8 mouse cellular contexts compared by ENCODE assay signal in genomic region chr17:26620786-26621766, GRCm38 (mm10). TPM values are rescaled to one million over a fixed set of nuclear protein-coding genes. Genes with fewer than 3 reads are reported as not detected.
DNase-seq lines count a peak whose midpoint lies in the region; ATAC-seq and TF ChIP-seq lines count a peak whose summit lies in the region.

No protein-coding gene starts in this region.

- TF ChIP-seq CTCF in CH12.LX (conservative IDR thresholded peaks at IDR 0.05 in 1 of 2, IDR thresholded peaks at IDR 0.05 in 1 of 2; ENCODE audit: low read depth in 2 of 2, low read length in 2 of 2): no peak

- ATAC-seq in hindbrain, embryonic 16.5 days: peak; percentile 68
- peak; percentile 68; the same call in 1 of the 2 replicates for ATAC-seq in heart, embryonic 14.5 days (ENCODE audit: insufficient number of reproducible peaks, insufficient read depth, low FRiP score, low read depth)
- ATAC-seq in stomach, embryonic 15.5 days (ENCODE audit: insufficient read depth, low FRiP score, low read depth): no peak

- no peaks in the 10 kb centered on the region; the same call in 1 of the 2 replicates for H3K4me1 ChIP-seq in hindbrain, embryonic 16.5 days (ENCODE audit: control insufficient read depth, insufficient read depth, low read depth, low read length)
- no peaks in the 10 kb centered on the region for H3K4me1 ChIP-seq in hindbrain, embryonic 10.5 days (replicated peaks)
- H3K4me1 ChIP-seq in CH12.LX (ENCODE audit: control insufficient read depth in 1 of 2, insufficient read depth in 2 of 2): peaks cover 11 to 55% of the 10 kb centered on the region in 2 experiments; a peak in 3 of 4 replicates
- H3K4me1 ChIP-seq in heart, embryonic 14.5 days (ENCODE audit: control insufficient read depth in 2 of 2, insufficient read depth in 2 of 2, low read length in 2 of 2): peaks cover 4 to 26% of the 10 kb centered on the region in 2 experiments; a peak in 2 of 4 replicates
- H3K4me1 ChIP-seq in stomach, embryonic 15.5 days: 0 out of 2 replicates have a peak, but pooled peaks cover 2% of the 10 kb centered on the region

- no peaks in the 10 kb centered on the region for H3K9me3 ChIP-seq in hindbrain, embryonic 16.5 days (ENCODE audit: control insufficient read depth, low read length)
- no peaks in the 10 kb centered on the region for H3K9me3 ChIP-seq in hindbrain, embryonic 10.5 days
- no peaks in the 10 kb centered on the region for H3K9me3 ChIP-seq in CH12.LX (replicated peaks; ENCODE audit: low read length)
- H3K9me3 ChIP-seq in heart, embryonic 14.5 days (ENCODE audit: control insufficient read depth, low read length): no peaks in the 10 kb centered on the region
- no peaks in the 10 kb centered on the region for H3K9me3 ChIP-seq in stomach, embryonic 15.5 days

- no peak for DNase-seq in hindbrain, embryonic 10.5 days (ENCODE audit: low spot score)
- DNase-seq in CH12.LX (ENCODE audit: extremely low read depth): no peak
- DNase-seq in cerebellum, adult 9-11 months: peak; percentile 95
- peak; percentile 47 to 87 for DNase-seq in left cerebral cortex, postnatal 10 days (ENCODE audit: extremely low spot score in 1 of 2, low spot score in 2 of 2)
- DNase-seq in embryo, embryonic 9.5 days (ENCODE audit: extremely low spot score): no peak

- intact Hi-C loops in left cerebral cortex, postnatal 10 days (cut with DNase I): no loop called here

- H3K79me2 ChIP-seq in CH12.LX (replicated peaks; ENCODE audit: control insufficient read depth, extremely low read depth, insufficient read depth, poor library complexity, severe bottlenecking): no peaks in the 10 kb centered on the region

- no peak for TF ChIP-seq RAD21 in CH12.LX (IDR thresholded peaks at IDR 0.05; ENCODE audit: low read depth, low read length)

- H3K4me3 ChIP-seq in hindbrain, embryonic 16.5 days (ENCODE audit: low read length): no peak overlapping the region
- H3K4me3 ChIP-seq in hindbrain, embryonic 10.5 days: no peak overlapping the region
- H3K4me3 ChIP-seq in CH12.LX (replicated peaks in 1 of 3; ENCODE audit: low read depth in 2 of 3, low read length in 2 of 3, poor library complexity in 1 of 3): no peak overlapping the region
- H3K4me3 ChIP-seq in heart, embryonic 14.5 days (ENCODE audit: control insufficient read depth in 1 of 2, insufficient read depth in 1 of 2, low read depth in 1 of 2, low read length in 2 of 2): no peak overlapping the region
- H3K4me3 ChIP-seq in stomach, embryonic 15.5 days (replicated peaks): no peak overlapping the region

- 0 out of 2 replicates have a peak overlapping the region, but pooled peaks have one; percentile 14 for H3K9ac ChIP-seq in hindbrain, embryonic 16.5 days (ENCODE audit: low read depth, low read length)
- no peak overlapping the region for H3K9ac ChIP-seq in CH12.LX (ENCODE audit: insufficient read depth, low read depth)
- no peak overlapping the region for H3K9ac ChIP-seq in heart, embryonic 14.5 days (ENCODE audit: low read length)
- no peak overlapping the region for H3K9ac ChIP-seq in stomach, embryonic 15.5 days

- in situ Hi-C loops in CH12.LX (cut with MboI; ENCODE audit: low pct_ligation_motif_present, low pct_unique_long_range_greater_than_20kb, low sequenced_read_pairs): no loop called here

- H3K27ac ChIP-seq in hindbrain, embryonic 16.5 days (ENCODE audit: low read depth, low read length): peak overlapping the region; percentile 64
- no peak overlapping the region for H3K27ac ChIP-seq in hindbrain, embryonic 10.5 days
- H3K27ac ChIP-seq in CH12.LX (ENCODE audit: insufficient read depth, low read depth): no peak overlapping the region
- H3K27ac ChIP-seq in heart, embryonic 14.5 days (replicated peaks in 1 of 2; ENCODE audit: control insufficient read depth in 1 of 2, insufficient read depth in 1 of 2, low read depth in 2 of 2, low read length in 2 of 2): peak overlapping the region; percentile 36 to 46; a peak in 3 of 4 replicates
- peak overlapping the region; percentile 31; the same call in 1 of the 2 replicates for H3K27ac ChIP-seq in stomach, embryonic 15.5 days

- H3K27me3 ChIP-seq in hindbrain, embryonic 16.5 days (replicated peaks; ENCODE audit: control insufficient read depth, insufficient read depth, low read length): no peaks in the 10 kb centered on the region
- H3K27me3 ChIP-seq in hindbrain, embryonic 10.5 days (ENCODE audit: insufficient read depth, poor library complexity, severe bottlenecking): no peaks in the 10 kb centered on the region
- H3K27me3 ChIP-seq in CH12.LX (replicated peaks): no peaks in the 10 kb centered on the region
- no peaks in the 10 kb centered on the region for H3K27me3 ChIP-seq in heart, embryonic 14.5 days (ENCODE audit: control insufficient read depth, insufficient read depth, low read length)
- H3K27me3 ChIP-seq in stomach, embryonic 15.5 days (replicated peaks): no peaks in the 10 kb centered on the region

- no peak for TF ChIP-seq POLR2A in CH12.LX (IDR thresholded peaks at IDR 0.05; ENCODE audit: low read depth, low read length)

- peaks cover 15% of the 10 kb centered on the region for H3K36me3 ChIP-seq in hindbrain, embryonic 16.5 days (ENCODE audit: control insufficient read depth, insufficient read depth, low read length)
- H3K36me3 ChIP-seq in hindbrain, embryonic 10.5 days: peaks cover 89% of the 10 kb centered on the region
- peaks cover 72 to 93% of the 10 kb centered on the region in 2 experiments for H3K36me3 ChIP-seq in CH12.LX (replicated peaks in 1 of 2; ENCODE audit: control insufficient read depth in 1 of 2, insufficient read depth in 1 of 2, low read length in 1 of 2)
- peaks cover 67% of the 10 kb centered on the region for H3K36me3 ChIP-seq in heart, embryonic 14.5 days (ENCODE audit: control insufficient read depth, insufficient read depth, low read length)
- peaks cover 16% of the 10 kb centered on the region for H3K36me3 ChIP-seq in stomach, embryonic 15.5 days

- no peak overlapping the region for H3K4me2 ChIP-seq in hindbrain, embryonic 16.5 days (ENCODE audit: low read length)
- no peak overlapping the region for H3K4me2 ChIP-seq in CH12.LX (ENCODE audit: insufficient read depth, low read depth, poor library complexity, severe bottlenecking)
- H3K4me2 ChIP-seq in heart, embryonic 14.5 days (ENCODE audit: low read length): no peak overlapping the region
- no peak overlapping the region for H3K4me2 ChIP-seq in stomach, embryonic 15.5 days

- dilution Hi-C loops in CH12.LX (cut with MboI; ENCODE audit: extremely low pct_ligation_motif_present, extremely low pct_unique_long_range_greater_than_20kb, low sequenced_read_pairs): no loop called here

- WGBS in hindbrain, embryonic 16.5 days: 80% methylated on average over 17 of the region's 17 CpGs
- WGBS in hindbrain, embryonic 10.5 days: 92% methylated on average over 17 of the region's 17 CpGs
- WGBS in heart, embryonic 14.5 days: 77% methylated on average over 17 of the region's 17 CpGs
- WGBS in stomach, embryonic 15.5 days: 83% methylated on average over 17 of the region's 17 CpGs

- no peak for TF ChIP-seq EP300 in CH12.LX (IDR thresholded peaks at IDR 0.05; ENCODE audit: low read length)

TF ChIP-seq in CH12.LX, 34 proteins besides CTCF, POLR2A, EP300 and RAD21:
- TF ChIP-seq ZMIZ1 (IDR thresholded peaks at IDR 0.05; ENCODE audit: low read depth, low read length) (no peak), ETS1 (conservative IDR thresholded peaks at IDR 0.05; ENCODE audit: low read depth, low read length) (peak; percentile 38), BHLHE40 (IDR thresholded peaks at IDR 0.05; ENCODE audit: low read depth, low read length) (peak; percentile 39; the same call in 1 of the 2 replicates)

RNA-seq across cellular contexts. Expression of gene Atp6v0e, which starts 42.0 kb away (rescaled TPM):
- 98.0 and 99.8 TPM in 2 replicates for polyA plus RNA-seq in hindbrain, embryonic 16.5 days (2015; fragmentation: Nextera tagmentation; extraction: Ambion mirVana)
- polyA plus RNA-seq in hindbrain, embryonic 10.5 days (2016; fragmentation: Nextera tagmentation; extraction: Ambion mirVana): 140 and 149 TPM in 2 replicates
- total RNA-seq in CH12.LX (2012; rRNA removed) (190 and 206 TPM in 2 replicates), CH12.LX (2014; rRNA removed) (403 and 422 TPM in 2 replicates)
- polyA plus RNA-seq in CH12.LX (2012; ENCODE audit: insufficient read length, low read depth): 190 and 226 TPM in 2 replicates
- polyA plus RNA-seq in heart, embryonic 14.5 days (2014; fragmentation: Nextera tagmentation; extraction: Ambion mirVana): 227 and 228 TPM in 2 replicates
- total RNA-seq in left cerebral cortex, postnatal 10 days (2021): 10 to 100 TPM; 31.3 to 34.7 TPM
- 231 and 255 TPM in 2 replicates for polyA plus RNA-seq in stomach, embryonic 15.5 days (2015; fragmentation: Nextera tagmentation; extraction: Ambion mirVana)

RNA-seq across cellular contexts. Expression of gene Dusp1, which starts 59.1 kb away (rescaled TPM):
- polyA plus RNA-seq in hindbrain, embryonic 16.5 days (2015; fragmentation: Nextera tagmentation; extraction: Ambion mirVana): 27.1 and 29.0 TPM in 2 replicates
- 26.8 and 36.8 TPM in 2 replicates for polyA plus RNA-seq in hindbrain, embryonic 10.5 days (2016; fragmentation: Nextera tagmentation; extraction: Ambion mirVana)
- total RNA-seq in CH12.LX (2012; rRNA removed): 3.5 and 5.6 TPM in 2 replicates
- total RNA-seq in CH12.LX (2014; rRNA removed): 2.6 and 3.5 TPM in 2 replicates
- polyA plus RNA-seq in CH12.LX (2012; ENCODE audit: insufficient read length, low read depth): 8.6 and 9.9 TPM in 2 replicates
- 30.2 and 36.9 TPM in 2 replicates for polyA plus RNA-seq in heart, embryonic 14.5 days (2014; fragmentation: Nextera tagmentation; extraction: Ambion mirVana)
- total RNA-seq in left cerebral cortex, postnatal 10 days (2021): 10 to 100 TPM; 23.2 TPM
- polyA plus RNA-seq in stomach, embryonic 15.5 days (2015; fragmentation: Nextera tagmentation; extraction: Ambion mirVana): 15.8 and 19.3 TPM in 2 replicates

RNA-seq across cellular contexts. Expression of gene Ergic1, which starts 59.8 kb away (rescaled TPM):
- polyA plus RNA-seq in hindbrain, embryonic 16.5 days (2015; fragmentation: Nextera tagmentation; extraction: Ambion mirVana): 97.0 and 106 TPM in 2 replicates
- 97.7 and 103 TPM in 2 replicates for polyA plus RNA-seq in hindbrain, embryonic 10.5 days (2016; fragmentation: Nextera tagmentation; extraction: Ambion mirVana)
- total RNA-seq in CH12.LX (2012; rRNA removed): 129 and 131 TPM in 2 replicates
- total RNA-seq in CH12.LX (2014; rRNA removed): 89.5 and 93.5 TPM in 2 replicates
- polyA plus RNA-seq in CH12.LX (2012; ENCODE audit: insufficient read length, low read depth): 111 and 142 TPM in 2 replicates
- polyA plus RNA-seq in heart, embryonic 14.5 days (2014; fragmentation: Nextera tagmentation; extraction: Ambion mirVana): 120 and 121 TPM in 2 replicates
- 100 to 1,000 TPM; 170 to 171 TPM for total RNA-seq in left cerebral cortex, postnatal 10 days (2021)
- 106 and 113 TPM in 2 replicates for polyA plus RNA-seq in stomach, embryonic 15.5 days (2015; fragmentation: Nextera tagmentation; extraction: Ambion mirVana)

Comparison
In these comparisons a context has a peak if more than half of its experiments do, and no peak if none do; other contexts are left out.
1. H3K27ac ChIP-seq: peak in hindbrain, embryonic 16.5 days (single experiment), heart, embryonic 14.5 days (2 of 2) and stomach, embryonic 15.5 days (single experiment); none in hindbrain, embryonic 10.5 days (single experiment) and CH12.LX (single experiment).
2. DNase-seq: peak in cerebellum, adult 9-11 months (single experiment) and left cerebral cortex, postnatal 10 days (2 of 2); none in hindbrain, embryonic 10.5 days (single experiment), CH12.LX (single experiment) and embryo, embryonic 9.5 days (single experiment).